ENCODE assay signal across 19 mouse cellular contexts in genomic region chr10:77288639-77289195, GRCm38 (mm10). TPM values are rescaled to one million over a fixed set of nuclear protein-coding genes. Genes with fewer than 3 reads are reported as not detected.
DNase-seq lines count a peak whose midpoint lies in the region; ATAC-seq and TF ChIP-seq lines count a peak whose summit lies in the region.
"Had no signal": no experiment of that assay in that cellular context is flagged by ENCODE, and none has a peak within 500 bp of the region (broad histone marks: within the 10 kb centered on the region; RNA-seq: fewer than 3 reads in every experiment).

No protein-coding gene starts in this region.

- H3K36me3 ChIP-seq in embryonic facial prominence, embryonic 12.5 days, result no peaks in the 10 kb centered on the region
- no peaks in the 10 kb centered on the region for H3K36me3 ChIP-seq in embryonic facial prominence, embryonic 10.5 days (replicated peaks)
- no peaks in the 10 kb centered on the region for H3K36me3 ChIP-seq in heart, embryonic 11.5 days (ENCODE audit: control insufficient read depth, insufficient read depth, low read length)
- H3K36me3 ChIP-seq in liver, adult 2 months (ENCODE audit: control insufficient read depth, insufficient read depth, low read length), result no peaks in the 10 kb centered on the region
- H3K36me3 ChIP-seq in liver, postnatal 0 days (replicated peaks; ENCODE audit: insufficient read depth, low read length), result no peaks in the 10 kb centered on the region
- H3K36me3 ChIP-seq in embryonic facial prominence, embryonic 14.5 days (ENCODE audit: control insufficient read depth, insufficient read depth, low read length), result no peaks in the 10 kb centered on the region

- no peak for TF ChIP-seq POLR2A in liver, adult 2 months (IDR thresholded peaks at IDR 0.05; ENCODE audit: extremely low read depth, insufficient read depth, low read length)

- no peak for TF ChIP-seq CTCF in liver, adult 2 months (IDR thresholded peaks at IDR 0.05; ENCODE audit: low read depth, low read length)
- TF ChIP-seq CTCF in liver, postnatal 0 days (IDR thresholded peaks at IDR 0.05; ENCODE audit: low read depth), result no peak

- TF ChIP-seq EP300 in liver, postnatal 0 days (IDR thresholded peaks at IDR 0.05; ENCODE audit: low read depth), result no peak

- H3K4me3 ChIP-seq in embryonic facial prominence, embryonic 12.5 days, result no peak overlapping the region
- no peak overlapping the region for H3K4me3 ChIP-seq in embryonic facial prominence, embryonic 10.5 days
- H3K4me3 ChIP-seq in heart, embryonic 11.5 days (ENCODE audit: low read depth, low read length), result no peak overlapping the region
- no peak overlapping the region for H3K4me3 ChIP-seq in liver, adult 2 months (ENCODE audit: insufficient read depth, low read depth, low read length)
- no peak overlapping the region for H3K4me3 ChIP-seq in liver, postnatal 0 days (ENCODE audit: low read depth, low read length)
- no peak overlapping the region for H3K4me3 ChIP-seq in embryonic facial prominence, embryonic 14.5 days (ENCODE audit: low read depth, low read length)
- H3K4me3 ChIP-seq: hindbrain, embryonic 13.5 days; megakaryocyte, embryonic 14.5 days had no signal

- WGBS in embryonic facial prominence, embryonic 12.5 days, result 43% methylated on average over 5 of the region's 5 CpGs
- WGBS in embryonic facial prominence, embryonic 10.5 days, result 65% methylated on average over 5 of the region's 5 CpGs
- 27% methylated on average over 5 of the region's 5 CpGs for WGBS in heart, embryonic 11.5 days (ENCODE audit: insufficient replicate concordance)
- 23% methylated on average over 5 of the region's 5 CpGs for WGBS in liver, adult 2 months
- 23% methylated on average over 5 of the region's 5 CpGs for WGBS in liver, postnatal 0 days (ENCODE audit: insufficient replicate concordance)
- 36% methylated on average over 5 of the region's 5 CpGs for WGBS in embryonic facial prominence, embryonic 14.5 days

- no peak overlapping the region for H3K4me2 ChIP-seq in embryonic facial prominence, embryonic 12.5 days (replicated peaks)
- H3K4me2 ChIP-seq in heart, embryonic 11.5 days, result peak overlapping the region; percentile 38; the same call in 1 of the 2 replicates
- H3K4me2 ChIP-seq in liver, postnatal 0 days (ENCODE audit: low read depth, low read length), result no peak overlapping the region
- no peak overlapping the region for H3K4me2 ChIP-seq in embryonic facial prominence, embryonic 14.5 days (ENCODE audit: low read depth, low read length)
- H3K4me2 ChIP-seq: hindbrain, embryonic 13.5 days; liver, embryonic 11.5 days had no signal

- intact Hi-C loops in heart, postnatal 36 days (cut with DNase I), result no loop called here

- ATAC-seq in embryonic facial prominence, embryonic 12.5 days (ENCODE audit: insufficient number of reproducible peaks, insufficient read depth, low FRiP score, low TSS enrichment), result no peak
- no peak for ATAC-seq in heart, embryonic 11.5 days (replicated peaks; ENCODE audit: insufficient number of reproducible peaks, low FRiP score, low TSS enrichment)
- no peak for ATAC-seq in liver, postnatal 0 days
- ATAC-seq in embryonic facial prominence, embryonic 14.5 days (ENCODE audit: low read depth), result no peak
- ATAC-seq: activated CD4-positive, CD25-positive, alpha-beta regulatory T cell, adult 4 months had no signal

- H3K27me3 ChIP-seq in embryonic facial prominence, embryonic 12.5 days, result no peaks in the 10 kb centered on the region
- no peaks in the 10 kb centered on the region for H3K27me3 ChIP-seq in embryonic facial prominence, embryonic 10.5 days (replicated peaks; ENCODE audit: low read depth, poor library complexity, severe bottlenecking)
- H3K27me3 ChIP-seq in heart, embryonic 11.5 days (ENCODE audit: control insufficient read depth, insufficient read depth, low read length), result no peaks in the 10 kb centered on the region
- no peaks in the 10 kb centered on the region for H3K27me3 ChIP-seq in liver, adult 2 months (ENCODE audit: control insufficient read depth, insufficient read depth, low read length)
- no peaks in the 10 kb centered on the region for H3K27me3 ChIP-seq in liver, postnatal 0 days (ENCODE audit: insufficient read depth, low read length)
- no peaks in the 10 kb centered on the region for H3K27me3 ChIP-seq in embryonic facial prominence, embryonic 14.5 days (replicated peaks; ENCODE audit: control insufficient read depth, insufficient read depth, low read length)
- H3K27me3 ChIP-seq: hindbrain, embryonic 13.5 days had no signal

- H3K27ac ChIP-seq in embryonic facial prominence, embryonic 12.5 days, result 0 out of 2 replicates have a peak overlapping the region, but pooled peaks have one; percentile 17
- no peak overlapping the region for H3K27ac ChIP-seq in embryonic facial prominence, embryonic 10.5 days (replicated peaks)
- H3K27ac ChIP-seq in heart, embryonic 11.5 days (ENCODE audit: low read depth, low read length), result 0 out of 2 replicates have a peak overlapping the region, but pooled peaks have one; percentile 30
- H3K27ac ChIP-seq in liver, adult 2 months (replicated peaks; ENCODE audit: insufficient read depth, low read depth, low read length), result no peak overlapping the region
- no peak overlapping the region for H3K27ac ChIP-seq in liver, postnatal 0 days (ENCODE audit: low read depth)
- no peak overlapping the region; the same call in 1 of the 2 replicates for H3K27ac ChIP-seq in embryonic facial prominence, embryonic 14.5 days (replicated peaks; ENCODE audit: low read depth, low read length)
- H3K27ac ChIP-seq: hindbrain, embryonic 13.5 days; stomach, postnatal 0 days had no signal

- H3K4me1 ChIP-seq in embryonic facial prominence, embryonic 12.5 days, result peaks cover 14% of the 10 kb centered on the region; the same call in 1 of the 2 replicates
- H3K4me1 ChIP-seq in embryonic facial prominence, embryonic 10.5 days, result peaks cover 23% of the 10 kb centered on the region
- peaks cover 18% of the 10 kb centered on the region for H3K4me1 ChIP-seq in heart, embryonic 11.5 days (ENCODE audit: control insufficient read depth, insufficient read depth, low read length)
- H3K4me1 ChIP-seq in liver, adult 2 months (ENCODE audit: control insufficient read depth, insufficient read depth, low read length), result no peaks in the 10 kb centered on the region
- peaks cover 8% of the 10 kb centered on the region for H3K4me1 ChIP-seq in liver, postnatal 0 days (ENCODE audit: insufficient read depth)
- H3K4me1 ChIP-seq in embryonic facial prominence, embryonic 14.5 days (ENCODE audit: control insufficient read depth, insufficient read depth, low read length), result peaks cover 9% of the 10 kb centered on the region; the same call in 1 of the 2 replicates

- H3K9me3 ChIP-seq in embryonic facial prominence, embryonic 12.5 days, result no peaks in the 10 kb centered on the region
- no peaks in the 10 kb centered on the region for H3K9me3 ChIP-seq in embryonic facial prominence, embryonic 10.5 days
- no peaks in the 10 kb centered on the region for H3K9me3 ChIP-seq in heart, embryonic 11.5 days (replicated peaks; ENCODE audit: control insufficient read depth, low read length)
- H3K9me3 ChIP-seq in liver, postnatal 0 days (ENCODE audit: low read length), result no peaks in the 10 kb centered on the region
- H3K9me3 ChIP-seq in embryonic facial prominence, embryonic 14.5 days (ENCODE audit: control insufficient read depth, low read length), result no peaks in the 10 kb centered on the region
- H3K9me3 ChIP-seq: hindbrain, embryonic 13.5 days; megakaryocyte, embryonic 14.5 days had no signal

- H3K9ac ChIP-seq in embryonic facial prominence, embryonic 12.5 days, result no peak overlapping the region
- no peak overlapping the region for H3K9ac ChIP-seq in heart, embryonic 11.5 days (ENCODE audit: low read depth, low read length)
- H3K9ac ChIP-seq in liver, adult 2 months (ENCODE audit: low read depth, low read length), result no peak overlapping the region
- no peak overlapping the region for H3K9ac ChIP-seq in liver, postnatal 0 days (replicated peaks)
- no peak overlapping the region for H3K9ac ChIP-seq in embryonic facial prominence, embryonic 14.5 days (ENCODE audit: low read depth, low read length)
- H3K9ac ChIP-seq: hindbrain, embryonic 13.5 days had no signal

- no peak for DNase-seq in embryonic facial prominence, embryonic 10.5 days (ENCODE audit: low spot score)
- DNase-seq in heart, postnatal 36 days, result no peak
- peak; percentile 19 for DNase-seq in liver, adult 2 months (ENCODE audit: extremely low read depth, low read depth, low spot score)
- no peak for DNase-seq in liver, postnatal 0 days
- DNase-seq in embryonic facial prominence, embryonic 14.5 days (ENCODE audit: low spot score), result peak; percentile 41
- no peak for DNase-seq in lung, postnatal 14 days
- DNase-seq: cerebellum, postnatal 14 days; gastrocnemius, postnatal 10 days; kidney, adult 8-10 months; kidney, postnatal 36 days; spleen, adult 18-20 months; thymus, postnatal 14 days had no signal

- H3K79me2 ChIP-seq in liver, adult 2 months (ENCODE audit: control insufficient read depth, insufficient read depth, low read length), result no peaks in the 10 kb centered on the region

RNA-seq across cellular contexts. Expression of gene Pofut2, which starts 29.7 kb away (rescaled TPM):
- 109 and 111 TPM in 2 replicates for polyA plus RNA-seq in embryonic facial prominence, embryonic 12.5 days (2016; fragmentation: Nextera tagmentation; extraction: Ambion mirVana)
- 74.5 and 77.0 TPM in 2 replicates for polyA plus RNA-seq in embryonic facial prominence, embryonic 10.5 days (2016; fragmentation: Nextera tagmentation; extraction: Ambion mirVana)
- 118 and 133 TPM in 2 replicates for polyA plus RNA-seq in heart, embryonic 11.5 days (2014; fragmentation: Nextera tagmentation; extraction: Ambion mirVana)
- total RNA-seq in heart, postnatal 36 days (2021), result 10 to 100 TPM; 39.2 to 40.7 TPM
- 6.9 and 9.5 TPM in 2 replicates for total RNA-seq in liver, adult 2 months (2014; rRNA removed)
- polyA plus RNA-seq in liver, adult 2 months (2012; rRNA removed), result 16.4 and 23.0 TPM in 2 replicates
- polyA plus RNA-seq in liver, postnatal 0 days (2015; fragmentation: Nextera tagmentation; extraction: Ambion mirVana), result 16.4 and 17.2 TPM in 2 replicates
- 168 and 170 TPM in 2 replicates for polyA plus RNA-seq in embryonic facial prominence, embryonic 14.5 days (2014; fragmentation: Nextera tagmentation; extraction: Ambion mirVana)

Comparison
In these comparisons a context has a peak if more than half of its experiments do, and no peak if none do; other contexts are left out.
1. H3K27ac ChIP-seq: peak in embryonic facial prominence, embryonic 12.5 days (single experiment) and heart, embryonic 11.5 days (single experiment); none in embryonic facial prominence, embryonic 10.5 days (single experiment), liver, adult 2 months (single experiment), liver, postnatal 0 days (single experiment) and embryonic facial prominence, embryonic 14.5 days (single experiment).
2. DNase-seq: peak in liver, adult 2 months (single experiment) and embryonic facial prominence, embryonic 14.5 days (single experiment); none in embryonic facial prominence, embryonic 10.5 days (single experiment), heart, postnatal 36 days (0 of 2), liver, postnatal 0 days (single experiment) and lung, postnatal 14 days (single experiment).